ENCODE assay signal across 9 mouse cellular contexts in the genomic region with DNA sequence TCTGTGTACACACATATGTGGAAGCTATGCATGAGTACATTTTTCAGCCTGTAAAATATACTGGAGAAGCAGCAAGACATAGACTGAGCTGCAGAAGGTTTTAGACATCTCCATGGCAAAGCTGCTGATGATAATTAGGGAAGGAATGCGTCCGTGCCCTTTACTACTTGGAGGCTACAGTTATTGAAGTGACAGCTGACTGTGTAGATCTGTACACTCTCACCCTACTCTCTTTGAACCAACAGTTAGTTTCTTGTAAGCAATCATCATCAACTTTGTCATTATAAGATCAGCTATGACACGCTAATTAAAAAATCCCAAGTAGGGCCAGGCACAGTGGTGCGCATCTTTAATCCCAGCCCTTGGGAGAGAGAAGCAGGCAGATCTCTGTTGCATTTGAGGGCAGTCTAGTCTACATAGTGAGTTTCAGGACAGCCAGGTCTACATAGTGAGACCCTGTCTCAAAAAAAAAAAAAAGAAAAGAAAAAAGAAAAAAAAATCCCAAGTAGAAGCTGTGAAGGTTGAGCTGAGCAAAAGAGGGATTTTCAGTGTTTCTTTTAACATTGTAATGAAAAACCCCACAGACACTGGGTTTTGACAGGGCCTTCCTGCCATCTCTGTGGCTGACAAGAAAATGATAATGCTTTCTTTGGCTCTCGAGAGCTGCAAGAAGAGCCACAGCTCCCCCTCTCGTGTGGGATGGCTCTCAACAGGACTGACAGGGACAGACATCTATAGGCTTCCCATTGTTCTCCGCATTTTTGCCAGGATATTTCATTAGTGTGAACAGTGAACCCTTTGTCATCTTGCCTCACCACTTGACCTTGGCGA. TPM values are rescaled to one million over a fixed set of nuclear protein-coding genes. Genes with fewer than 3 reads are reported as not detected.
DNase-seq lines count a peak whose midpoint lies in the region; ATAC-seq lines count a peak whose summit lies in the region.
"Had no signal": no experiment of that assay in that cellular context is flagged by ENCODE, and none has a peak within 500 bp of the region (broad histone marks: within the 10 kb centered on the region; RNA-seq: fewer than 3 reads in every experiment).

No protein-coding gene starts in this region.

- H3K9ac ChIP-seq in kidney, embryonic 14.5 days (ENCODE audit: low read depth, low read length) = no peak overlapping the region
- H3K9ac ChIP-seq: limb, embryonic 13.5 days had no signal

- WGBS in kidney, embryonic 14.5 days = 59% methylated on average over 8 of the region's 8 CpGs
- 67% methylated on average over 8 of the region's 8 CpGs for WGBS in forebrain, embryonic 10.5 days

- no peak overlapping the region for H3K4me3 ChIP-seq in kidney, embryonic 14.5 days (ENCODE audit: low read length)
- H3K4me3 ChIP-seq in forebrain, embryonic 10.5 days = no peak overlapping the region
- H3K4me3 ChIP-seq: limb, embryonic 13.5 days had no signal

- H3K4me2 ChIP-seq in kidney, embryonic 14.5 days (replicated peaks; ENCODE audit: low read depth, low read length) = no peak overlapping the region
- H3K4me2 ChIP-seq: limb, embryonic 13.5 days had no signal

- no peaks in the 10 kb centered on the region; the same call in 1 of the 2 replicates for H3K4me1 ChIP-seq in kidney, embryonic 14.5 days (ENCODE audit: control insufficient read depth, insufficient read depth, low read length)
- peaks cover 26% of the 10 kb centered on the region for H3K4me1 ChIP-seq in forebrain, embryonic 10.5 days

- no peak for DNase-seq in kidney, postnatal 14 days
- peak; percentile 65 for DNase-seq in R1 (ENCODE audit: low read depth, low spot score)
- DNase-seq in forebrain, embryonic 10.5 days (ENCODE audit: extremely low spot score, low spot score) = no peak
- DNase-seq in mesoderm, embryonic 11.5 days (ENCODE audit: low read depth, low spot score) = peak; percentile 66
- DNase-seq in urinary bladder, postnatal 4 days (ENCODE audit: low spot score in 2 of 2) = no peak
- DNase-seq in B cell, adult 2 months = no peak
- DNase-seq in spleen, postnatal 10 days (ENCODE audit: low spot score in 2 of 2) = no peak

- H3K9me3 ChIP-seq in kidney, embryonic 14.5 days (ENCODE audit: control insufficient read depth, low read length) = no peaks in the 10 kb centered on the region
- no peaks in the 10 kb centered on the region for H3K9me3 ChIP-seq in forebrain, embryonic 10.5 days
- H3K9me3 ChIP-seq: limb, embryonic 13.5 days had no signal

- ATAC-seq in kidney, embryonic 14.5 days (ENCODE audit: low FRiP score, low TSS enrichment) = no peak

- H3K27ac ChIP-seq in kidney, embryonic 14.5 days (ENCODE audit: low read depth, low read length) = peak overlapping the region; percentile 24; the same call in 1 of the 2 replicates
- 0 out of 2 replicates have a peak overlapping the region, but pooled peaks have one; percentile 40 for H3K27ac ChIP-seq in forebrain, embryonic 10.5 days
- H3K27ac ChIP-seq: limb, embryonic 13.5 days had no signal

- peaks cover 11% of the 10 kb centered on the region; the same call in 1 of the 2 replicates for H3K36me3 ChIP-seq in kidney, embryonic 14.5 days (ENCODE audit: control insufficient read depth, insufficient read depth, low read length)
- peaks cover 27% of the 10 kb centered on the region for H3K36me3 ChIP-seq in forebrain, embryonic 10.5 days (replicated peaks)

- H3K27me3 ChIP-seq in kidney, embryonic 14.5 days (ENCODE audit: control insufficient read depth, insufficient read depth, low read length) = no peaks in the 10 kb centered on the region
- no peaks in the 10 kb centered on the region for H3K27me3 ChIP-seq in forebrain, embryonic 10.5 days (ENCODE audit: poor library complexity, severe bottlenecking)
- H3K27me3 ChIP-seq: limb, embryonic 13.5 days had no signal

RNA-seq across cellular contexts. Expression of a gene that starts 41.6 kb away (rescaled TPM):
- polyA plus RNA-seq in kidney, embryonic 14.5 days (2014; fragmentation: Nextera tagmentation; extraction: Ambion mirVana) = not detected in 2 replicates
- polyA plus RNA-seq in forebrain, embryonic 10.5 days (2016; fragmentation: Nextera tagmentation; extraction: Ambion mirVana) = not detected in 2 replicates
- polyA plus RNA-seq: limb, embryonic 13.5 days had no signal

RNA-seq across cellular contexts. Expression of a gene that starts 54.3 kb away (rescaled TPM):
- 41.7 and 60.9 TPM in 2 replicates for polyA plus RNA-seq in kidney, embryonic 14.5 days (2014; fragmentation: Nextera tagmentation; extraction: Ambion mirVana)
- polyA plus RNA-seq in forebrain, embryonic 10.5 days (2016; fragmentation: Nextera tagmentation; extraction: Ambion mirVana) = 82.0 and 82.3 TPM in 2 replicates

Comparison
In these comparisons a context has a peak if more than half of its experiments do, and no peak if none do; other contexts are left out.
1. DNase-seq: peak in R1 (single experiment) and mesoderm, embryonic 11.5 days (single experiment); none in kidney, postnatal 14 days (single experiment), forebrain, embryonic 10.5 days (single experiment), urinary bladder, postnatal 4 days (0 of 2), B cell, adult 2 months (0 of 2) and spleen, postnatal 10 days (0 of 2).